Mouse (Mus musculus) liver, postnatal 0 days (tissue): ENCODE data around the gene Tulp3.

Source experiments
- CTCF ChIP-seq: sonication (generic); IDR thresholded peaks from 2 replicates; pipeline ENCODE4 v1.5.1; 2016; ENCODE audit warnings: antibody characterized with exemption, low read depth
- EP300 ChIP-seq: IDR thresholded peaks from 2 replicates; pipeline ENCODE4 v1.6.1; 2016; ENCODE audit warnings: antibody characterized with exemption, low read depth, mild to moderate bottlenecking

GRCm38 (mm10) chr6:128285792-128286430 lies 69.7 kb downstream of the Tulp3 start:
- TF ChIP-seq CTCF (no peak), EP300 (no peak)
